Mouse (Mus musculus): ENCODE data around the gene Tapbp. TPM values are rescaled to one million over a fixed set of nuclear protein-coding genes. Genes with fewer than 3 reads are reported as not detected.
"Not testable (repeated sequence)": the region's sequence is repeated elsewhere in the genome, so short reads cannot be mapped to it uniquely, and the experiment has no call there.

Tapbp gene
- total RNA-seq (2022), result 100 to 1,000 TPM; 195 to 259 (median 213) TPM

GRCm38 (mm10) chr17:33915671-33916250, at the start of gene Tapbp, which contains the start of gene Zbtb22:
Gene Tapbp, plus strand, starts transcription at chr17:33915899.
Gene Zbtb22, plus strand, starts transcription at chr17:33915904.
- peak; percentile 97 for DNase-seq

GRCm38 (mm10) chr17:33873537-33873936, 42.2 kb upstream of the Tapbp start, which contains the start of gene Gm7029:
Gene Gm7029, plus strand, starts transcription at chr17:33873837.
- not testable (repeated sequence) for DNase-seq

- no peak for DNase-seq
These were observed 41.3 kb upstream of the Tapbp start for GRCm38 (mm10) chr17:33874411-33874810.

- DNase-seq, result not testable (repeated sequence)
These were observed 39.9 kb upstream of the Tapbp start for GRCm38 (mm10) chr17:33875797-33876196.

GRCm38 (mm10) chr17:33884320-33884719, 31.4 kb upstream of the Tapbp start:
- not testable (repeated sequence) for DNase-seq

- not testable (repeated sequence) for DNase-seq
These were observed 27.9 kb upstream of the Tapbp start for GRCm38 (mm10) chr17:33887802-33888201.

GRCm38 (mm10) chr17:33888230-33888629, 27.5 kb upstream of the Tapbp start:
- DNase-seq, result not testable (repeated sequence)

- DNase-seq, result not testable (repeated sequence)
These were observed 25.7 kb upstream of the Tapbp start for GRCm38 (mm10) chr17:33889941-33890532.

GRCm38 (mm10) chr17:33890533-33891059, 25.1 kb upstream of the Tapbp start, which contains the start of gene Kifc1:
Gene Kifc1, minus strand, starts transcription at chr17:33890661.
- peak; percentile 100 for DNase-seq

GRCm38 (mm10) chr17:33891357-33891756, 24.3 kb upstream of the Tapbp start:
- DNase-seq, result no peak

- DNase-seq, result not testable (repeated sequence)
These were observed 23.8 kb upstream of the Tapbp start for GRCm38 (mm10) chr17:33891892-33892291.

GRCm38 (mm10) chr17:33892429-33892828, 23.3 kb upstream of the Tapbp start:
- DNase-seq, result no peak

- DNase-seq, result not testable (repeated sequence)
These were observed 22.7 kb upstream of the Tapbp start for GRCm38 (mm10) chr17:33893011-33893410.

- DNase-seq, result no peak
These were observed 18.4 kb upstream of the Tapbp start for GRCm38 (mm10) chr17:33897114-33897794.

- not testable (repeated sequence) for DNase-seq
These were observed 17.5 kb upstream of the Tapbp start for GRCm38 (mm10) chr17:33898193-33898592.

GRCm38 (mm10) chr17:33899642-33900041, 16.1 kb upstream of the Tapbp start:
- DNase-seq, result no peak

GRCm38 (mm10) chr17:33900281-33900988, 15.3 kb upstream of the Tapbp start:
- DNase-seq, result no peak

GRCm38 (mm10) chr17:33900989-33901314, 14.7 kb upstream of the Tapbp start:
- DNase-seq, result no peak

- no peak for DNase-seq
These were observed 14.0 kb upstream of the Tapbp start for GRCm38 (mm10) chr17:33901653-33902052.

GRCm38 (mm10) chr17:33902079-33902478, 13.6 kb upstream of the Tapbp start:
- no peak for DNase-seq

GRCm38 (mm10) chr17:33902491-33902890, 13.2 kb upstream of the Tapbp start:
- no peak for DNase-seq

- DNase-seq, result not testable (repeated sequence)
These were observed 11.6 kb upstream of the Tapbp start for GRCm38 (mm10) chr17:33903911-33904651.
